Mouse (Mus musculus) ES-Bruce4 (cell line): ENCODE measurements around the gene Wdr47.

Experiments used
- CTCF ChIP-seq: IDR thresholded peaks from one replicate; pipeline ENCODE4 v1.8.1; 2011; ENCODE audit warnings: low read depth, low read length
- EP300 ChIP-seq: IDR thresholded peaks from 2 replicates; pipeline ENCODE4 v1.6.1; 2011; ENCODE audit warnings: low read depth, low read length; ENCODE audit not compliant: insufficient read depth
- POLR2A ChIP-seq: IDR thresholded peaks from one replicate; pipeline ENCODE4 v1.8.1; 2011; ENCODE audit warnings: low read length; ENCODE audit not compliant: insufficient read depth

DNA sequence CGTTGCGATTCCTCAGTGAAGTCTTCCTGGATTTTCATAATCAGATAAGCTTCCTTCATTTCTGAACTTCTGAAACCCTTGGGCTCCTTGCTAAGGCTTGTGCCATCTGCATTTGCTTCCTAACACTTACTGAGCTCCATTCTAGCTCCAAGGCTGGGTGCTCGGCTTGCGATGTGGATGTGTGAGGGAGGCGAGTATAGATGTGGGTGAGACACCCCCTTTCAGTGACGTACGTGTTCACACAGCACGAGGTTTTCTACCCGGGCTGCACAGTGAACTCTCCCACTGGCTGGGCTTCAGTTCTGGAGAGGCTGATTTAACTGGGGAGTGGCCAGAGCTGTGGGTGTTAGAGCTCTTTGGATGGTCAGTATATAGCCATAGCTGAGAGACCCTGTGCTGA, 67.5 kb downstream of the Wdr47 start:
- no peak for TF ChIP-seq POLR2A
- no peak for TF ChIP-seq CTCF
- no peak for TF ChIP-seq EP300
